Mouse (Mus musculus) CD4-positive naive resting alpha-beta T cell, adult 76 days (primary cell): Measurements from ENCODE around the gene Acaa1b. TPM values are rescaled to one million over a fixed set of nuclear protein-coding genes. Genes with fewer than 3 reads are reported as not detected.

Experiments
- total RNA-seq: library from RNA; stranded (reverse); gene quantifications from one replicate; pipeline ENCODE4 v1.2.4, GENCODE M21; 2023

The Acaa1b gene
- 0.64 TPM for total RNA-seq

GRCm38 (mm10) chr9:119156278-119157201 lies at the start of gene Acaa1b:
Gene Acaa1b (minus strand): TSS chr9:119157093.

GRCm38 (mm10) chr9:119158861-119159260 lies 2.0 kb upstream of the Acaa1b start, which contains the start of gene Gm47289:
Gene Gm47289 (plus strand): TSS chr9:119159161.

GRCm38 (mm10) chr9:119101992-119102782 lies 54.7 kb downstream of the Acaa1b start, which contains the start of gene Dlec1:
Gene Dlec1 (plus strand): TSS chr9:119102478.

Other genes starting within 250 kb of the Acaa1b start
- gene Ctdspl, start 230.6 kb downstream of the Acaa1b start, total RNA-seq = 0.94 TPM
- 1.2 TPM for gene Vill, start 104.3 kb downstream of the Acaa1b start, total RNA-seq
- not detected for gene Plcd1, start 63.6 kb downstream of the Acaa1b start, total RNA-seq
- gene Dlec1, start 54.6 kb downstream of the Acaa1b start, total RNA-seq = not detected
- not detected for gene Gm47289, start 2.1 kb upstream of the Acaa1b start, total RNA-seq
- gene Slc22a13, start 52.0 kb upstream of the Acaa1b start, total RNA-seq = not detected
- 41.7 TPM for gene Oxsr1, start 165.3 kb upstream of the Acaa1b start, total RNA-seq
- gene Acaa1a, start 182.6 kb upstream of the Acaa1b start, total RNA-seq = 42.9 TPM
- gene Myd88, start 184.3 kb upstream of the Acaa1b start, total RNA-seq = 37.7 TPM
- gene Xylb, start 200.3 kb upstream of the Acaa1b start, total RNA-seq = 0.38 TPM
- not detected for gene Slc22a14, start 208.5 kb upstream of the Acaa1b start, total RNA-seq
- 0.47 TPM for gene Acvr2b, start 245.0 kb upstream of the Acaa1b start, total RNA-seq